Mouse (Mus musculus): Measurements from ENCODE around the gene Psmc5. TPM values are rescaled to one million over a fixed set of nuclear protein-coding genes. Genes with fewer than 3 reads are reported as not detected.
"Not testable (repeated sequence)": the region's sequence is repeated elsewhere in the genome, so short reads cannot be mapped to it uniquely, and the experiment has no call there.

Psmc5 gene
- 100 to 1,000 TPM; 187 to 209 TPM for total RNA-seq (2021)
- long read RNA-seq, experiment 1, transcript Psmc5-201 (11 exons, 1,316 nt): major isoform, 176 of 191 reads
- long read RNA-seq, experiment 1, partial matches to known transcripts: 13 of 191 reads
- long read RNA-seq, experiment 1, other reads (novel, unspliced or antisense): 1 of 191 reads
- long read RNA-seq, experiment 2, transcript Psmc5-201 (11 exons, 1,316 nt): major isoform, 156 of 165 reads
- long read RNA-seq, experiment 2, partial matches to known transcripts: 4 of 165 reads
- long read RNA-seq, experiment 2, other reads (novel, unspliced or antisense): 4 of 165 reads

- peak within 1 kb of the TSS; percentile 74 for H3K4me3 ChIP-seq
- H3K27ac ChIP-seq: peak within 1 kb of the TSS; percentile 93
- no peak; the same call in 1 of the 2 replicates for TF ChIP-seq CTCF (IDR thresholded peaks at IDR 0.05)
- intact Hi-C loops (cut with DNase I): loop anchor here (2.0 to 5.0 kb wide), 3 partner anchors 17 to 71 kb away; partner anchors contain the start of genes Ccdc47, Ddx42 and Smarcd2
- peak; percentile 96 to 98 for DNase-seq (ENCODE audit: extremely low spot score in 1 of 2, low spot score in 2 of 2)
These were observed at the start of gene Psmc5, which contains the start of gene Ftsj3 for GRCm38 (mm10) chr11:106255685-106256451. Gene Psmc5, plus strand, starts transcription at chr11:106256154. Gene Ftsj3, minus strand, starts transcription at chr11:106256079.

DNA sequence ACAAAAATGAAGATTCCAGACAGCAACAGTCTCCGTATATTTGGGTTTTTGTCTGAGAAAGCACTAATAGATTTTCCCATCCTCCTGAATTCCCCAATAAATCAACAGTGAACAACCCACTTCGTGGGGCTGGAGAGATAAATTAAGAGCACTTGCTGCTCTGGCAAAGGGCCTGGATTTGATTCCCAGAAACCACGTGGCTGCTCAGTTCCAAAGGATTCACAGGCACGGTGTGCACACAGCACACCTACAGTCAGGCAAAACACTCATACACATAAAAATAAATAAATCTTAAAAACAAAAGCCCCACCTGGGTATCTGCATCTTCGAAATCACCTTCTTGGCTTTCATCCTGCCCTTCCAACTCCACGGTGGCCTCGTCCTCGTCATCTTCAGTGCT is 43.2 kb upstream of the Psmc5 start:
- no peak for DNase-seq (ENCODE audit: extremely low spot score in 1 of 2, low spot score in 2 of 2)
- TF ChIP-seq CTCF (IDR thresholded peaks at IDR 0.05): no peak
- Histone ChIP-seq H3K4me3 (no peak overlapping the region), H3K27ac (no peak overlapping the region)
- intact Hi-C loops (cut with DNase I): no loop called here

DNA sequence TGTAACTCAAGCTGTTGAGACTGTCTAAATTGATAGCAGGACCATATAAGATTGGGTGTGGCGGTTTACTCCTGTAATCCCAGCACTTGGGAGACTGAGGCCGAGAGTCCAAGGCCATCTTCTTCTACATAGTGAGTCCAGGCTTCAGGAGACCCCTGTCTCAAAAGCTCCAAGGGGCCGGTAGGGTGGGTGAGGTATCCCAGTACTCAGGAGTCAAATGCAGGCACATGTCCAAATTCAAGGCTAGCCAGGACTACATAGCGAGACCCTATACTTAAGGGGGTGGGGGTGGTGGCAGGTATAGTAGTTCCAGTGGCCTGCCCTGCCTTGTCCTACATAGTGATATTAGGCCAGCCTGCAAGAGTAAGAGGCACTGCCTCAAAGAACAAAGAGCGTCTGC is 41.1 kb upstream of the Psmc5 start:
- peak overlapping the region; percentile 87 for H3K4me3 ChIP-seq
- no peak for TF ChIP-seq CTCF (IDR thresholded peaks at IDR 0.05)
- no peak for DNase-seq (ENCODE audit: extremely low spot score in 1 of 2, low spot score in 2 of 2)
- intact Hi-C loops (cut with DNase I): loop anchor here (5.0 kb wide), 1 partner anchor 42 kb away; the partner anchor contains the start of genes Ftsj3 and Psmc5
- H3K27ac ChIP-seq: no peak overlapping the region

DNA sequence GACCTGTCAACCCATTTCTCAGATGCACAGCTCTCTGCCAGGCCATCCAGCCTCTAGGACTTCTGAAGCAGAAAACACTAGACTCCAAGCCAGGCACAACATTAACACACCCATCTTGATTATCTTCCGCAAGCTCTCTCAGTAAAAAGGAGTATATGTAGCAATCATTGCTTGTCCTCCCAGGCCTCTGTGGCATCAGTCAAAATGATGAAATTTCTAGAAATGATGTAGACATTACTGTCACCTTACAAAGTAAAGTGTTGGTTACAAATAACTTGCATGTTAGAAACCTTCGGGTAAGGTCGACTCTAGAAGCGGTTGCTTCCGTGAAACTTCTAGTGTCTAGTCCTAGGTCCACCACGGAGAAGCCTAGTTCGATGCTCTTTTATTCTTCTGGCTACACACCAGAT is 40.5 kb upstream of the Psmc5 start:
- TF ChIP-seq CTCF (IDR thresholded peaks at IDR 0.05): no peak
- H3K4me3 ChIP-seq: peak overlapping the region; percentile 87
- no peak for DNase-seq (ENCODE audit: extremely low spot score in 1 of 2, low spot score in 2 of 2)
- H3K27ac ChIP-seq: peak overlapping the region; percentile 85; the same call in 1 of the 2 replicates
- intact Hi-C loops (cut with DNase I): loop anchor here (5.0 kb wide), 1 partner anchor 42 kb away; the partner anchor contains the start of genes Ftsj3 and Psmc5

GRCm38 (mm10) chr11:106215927-106216729 is 39.8 kb upstream of the Psmc5 start, which contains the start of gene Ccdc47:
Gene Ccdc47, minus strand, starts transcription at chr11:106216344.
- Histone ChIP-seq H3K27ac (peak within 1 kb of the TSS; percentile 85), H3K4me3 (peak within 1 kb of the TSS; percentile 87)
- intact Hi-C loops (cut with DNase I): loop anchor here (1.0 to 5.0 kb wide), 4 partner anchors 23 to 57 kb away; partner anchors contain the start of genes Ftsj3, Gm10840, Limd2 and Psmc5
- no peak for TF ChIP-seq CTCF (IDR thresholded peaks at IDR 0.05)
- peak; percentile 89 to 97 for DNase-seq (ENCODE audit: extremely low spot score in 1 of 2, low spot score in 2 of 2)

DNA sequence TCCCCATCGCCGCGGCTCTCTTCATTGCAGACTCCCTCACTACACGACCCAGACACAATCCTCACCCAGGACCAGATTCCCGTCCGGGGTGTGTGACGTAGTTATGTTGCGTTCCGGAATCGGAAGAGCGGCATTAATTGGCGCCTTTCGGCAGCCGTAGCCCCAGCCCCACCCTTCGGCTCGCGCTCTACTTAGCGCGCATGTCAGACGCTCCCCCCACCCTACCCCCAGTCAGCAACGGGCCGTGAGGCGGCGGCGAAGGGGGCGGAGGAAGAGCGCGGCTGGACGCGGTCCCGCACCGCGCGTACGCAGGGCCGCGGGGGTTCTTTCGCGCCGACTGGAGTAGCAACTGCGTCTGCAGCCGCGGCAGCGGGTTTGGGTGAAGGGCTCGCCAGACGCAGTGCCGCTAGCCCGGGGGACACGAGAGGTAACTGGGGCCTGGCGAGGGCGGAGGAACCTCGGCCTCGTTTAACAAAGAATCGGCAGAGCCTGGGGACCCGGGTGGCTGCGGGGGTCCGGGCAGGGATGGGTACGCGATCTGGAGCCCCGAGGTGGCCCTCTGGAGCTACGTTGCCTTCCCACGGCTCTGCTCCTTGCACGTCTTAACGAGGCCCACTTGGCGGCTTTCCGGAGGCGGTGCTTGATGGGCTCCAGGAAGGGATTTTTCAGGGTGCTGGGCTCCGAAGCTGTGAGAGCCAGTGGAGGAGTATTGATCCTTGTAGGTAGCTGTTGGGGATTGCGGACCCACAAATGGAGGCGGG is 39.0 kb upstream of the Psmc5 start, which contains the start of gene Ddx42:
Gene Ddx42 (plus strand): TSS at position 197 of the 761 bp plus-strand sequence.
- intact Hi-C loops (cut with DNase I): loop anchor here (1.0 to 5.0 kb wide), 4 partner anchors 24 to 57 kb away; partner anchors contain the start of genes Ftsj3, Gm10840, Limd2 and Psmc5
- TF ChIP-seq CTCF (IDR thresholded peaks at IDR 0.05): no peak

GRCm38 (mm10) chr11:106220603-106221002 is 35.4 kb upstream of the Psmc5 start:
- no peak for TF ChIP-seq CTCF (IDR thresholded peaks at IDR 0.05)
- no peak for DNase-seq (ENCODE audit: extremely low spot score in 1 of 2, low spot score in 2 of 2)
- H3K4me3 ChIP-seq: no peak overlapping the region
- H3K27ac ChIP-seq: no peak overlapping the region
- intact Hi-C loops (cut with DNase I): no loop called here

More for the DNA sequence above, 39.0 kb upstream of the Psmc5 start, which contains the start of gene Ddx42:
- DNase-seq (ENCODE audit: extremely low spot score in 1 of 2, low spot score in 2 of 2): peak; percentile 89 to 92
- H3K4me3 ChIP-seq: peak within 1 kb of the TSS; percentile 87
- peak within 1 kb of the TSS; percentile 85 for H3K27ac ChIP-seq

DNA sequence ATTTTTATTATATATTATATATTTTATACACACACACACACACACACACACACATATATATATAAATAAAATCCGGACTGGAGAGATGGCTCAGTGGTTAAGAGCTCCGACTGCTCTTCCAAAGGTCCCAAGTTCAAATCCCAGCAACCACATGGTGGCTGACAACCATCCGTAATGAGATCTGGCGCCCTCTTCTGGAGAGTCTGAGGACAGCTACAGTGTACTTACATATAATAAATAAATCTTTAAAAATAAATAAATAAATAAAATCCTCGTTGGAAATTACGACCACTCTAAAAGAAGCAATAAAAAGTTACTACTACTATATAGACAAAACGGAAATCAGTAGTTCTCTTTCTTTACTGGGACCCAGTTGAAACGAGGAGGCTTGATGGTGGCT is 22.0 kb upstream of the Psmc5 start:
- H3K27ac ChIP-seq; H3K4me3 ChIP-seq; DNase-seq (ENCODE audit: extremely low spot score in 1 of 2, low spot score in 2 of 2); intact Hi-C loops (cut with DNase I): not testable (repeated sequence)
- TF ChIP-seq CTCF (IDR thresholded peaks at IDR 0.05): peak; percentile 41

GRCm38 (mm10) chr11:106246834-106247233 is 9.1 kb upstream of the Psmc5 start:
- intact Hi-C loops (cut with DNase I): no loop called here
- DNase-seq (ENCODE audit: extremely low spot score in 1 of 2, low spot score in 2 of 2): no peak
- no peak overlapping the region for H3K27ac ChIP-seq
- H3K4me3 ChIP-seq: no peak overlapping the region
- TF ChIP-seq CTCF (IDR thresholded peaks at IDR 0.05): peak; percentile 46

DNA sequence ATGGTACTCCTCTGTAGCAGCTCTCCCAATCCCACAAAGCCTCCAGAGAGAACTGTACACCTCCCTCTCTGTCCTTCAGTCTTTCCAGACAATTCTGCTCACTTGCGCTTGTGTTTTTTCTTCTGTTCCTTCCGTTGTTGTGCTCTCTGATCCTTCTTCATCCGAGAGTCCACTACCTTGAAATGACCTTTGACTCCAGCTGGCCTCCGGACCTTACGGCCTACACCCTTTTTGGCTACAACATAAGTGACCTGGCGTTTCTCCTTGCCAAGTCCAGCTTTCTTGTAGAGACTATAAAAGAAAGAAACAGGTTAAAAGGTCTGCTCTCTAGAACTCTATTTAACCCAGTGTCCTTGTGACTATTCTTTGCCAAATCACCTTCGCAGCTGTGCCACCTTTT is 6.6 kb upstream of the Psmc5 start:
- DNase-seq (ENCODE audit: extremely low spot score in 1 of 2, low spot score in 2 of 2): no peak
- no peak for TF ChIP-seq CTCF (IDR thresholded peaks at IDR 0.05)
- no peak overlapping the region for H3K4me3 ChIP-seq
- intact Hi-C loops (cut with DNase I): no loop called here
- no peak overlapping the region for H3K27ac ChIP-seq
